7 mouse cellular contexts compared by ENCODE assay signal in genomic region chr15:77969940-77970469, GRCm38 (mm10). TPM values are rescaled to one million over a fixed set of nuclear protein-coding genes. Genes with fewer than 3 reads are reported as not detected.
DNase-seq lines count a peak whose midpoint lies in the region; ATAC-seq and TF ChIP-seq lines count a peak whose summit lies in the region.

No protein-coding gene starts in this region.

- peak overlapping the region; percentile 87 for H3K4me2 ChIP-seq in neural tube, embryonic 11.5 days (ENCODE audit: low read depth)
- peak overlapping the region; percentile 74 for H3K4me2 ChIP-seq in limb, embryonic 15.5 days

- peaks cover 21% of the 10 kb centered on the region for H3K36me3 ChIP-seq in neural tube, embryonic 11.5 days (ENCODE audit: control insufficient read depth, insufficient read depth, low read length)
- peaks cover 41% of the 10 kb centered on the region for H3K36me3 ChIP-seq in limb, embryonic 15.5 days

- peak overlapping the region; percentile 93 for H3K4me3 ChIP-seq in neural tube, embryonic 11.5 days (ENCODE audit: low read depth, low read length)
- H3K4me3 ChIP-seq in embryonic fibroblast, embryonic 13.5 days (ENCODE audit: insufficient read depth, low read length), result peak overlapping the region; percentile 97
- H3K4me3 ChIP-seq in limb, embryonic 15.5 days, result peak overlapping the region; percentile 88

- no peaks in the 10 kb centered on the region for H3K9me3 ChIP-seq in neural tube, embryonic 11.5 days (ENCODE audit: control insufficient read depth, low read length)
- no peaks in the 10 kb centered on the region for H3K9me3 ChIP-seq in limb, embryonic 15.5 days

- peak overlapping the region; percentile 94 for H3K27ac ChIP-seq in neural tube, embryonic 11.5 days (ENCODE audit: low read depth, low read length)
- peak overlapping the region; percentile 99 for H3K27ac ChIP-seq in embryonic fibroblast, embryonic 13.5 days (ENCODE audit: insufficient read depth, low read length)
- H3K27ac ChIP-seq in limb, embryonic 15.5 days, result peak overlapping the region; percentile 98

- peaks cover 12% of the 10 kb centered on the region for H3K4me1 ChIP-seq in neural tube, embryonic 11.5 days (ENCODE audit: control insufficient read depth, insufficient read depth, low read length)
- peaks cover 7% of the 10 kb centered on the region; the same call in 1 of the 2 replicates for H3K4me1 ChIP-seq in embryonic fibroblast, embryonic 13.5 days (ENCODE audit: control insufficient read depth, insufficient read depth, low read length)
- H3K4me1 ChIP-seq in limb, embryonic 15.5 days, result peaks cover 11% of the 10 kb centered on the region

- H3K9ac ChIP-seq in neural tube, embryonic 11.5 days (ENCODE audit: low read length), result peak overlapping the region; percentile 94
- H3K9ac ChIP-seq in limb, embryonic 15.5 days, result peak overlapping the region; percentile 97

- no peak for TF ChIP-seq CTCF in embryonic fibroblast, embryonic 13.5 days (IDR thresholded peaks at IDR 0.05; ENCODE audit: borderline replicate concordance, insufficient read depth, low read length)

- 3% methylated on average over 15 of the region's 15 CpGs for WGBS in neural tube, embryonic 11.5 days
- WGBS in limb, embryonic 15.5 days, result 2% methylated on average over 15 of the region's 15 CpGs

- no peak; the same call in 1 of the 2 replicates for TF ChIP-seq POLR2A in embryonic fibroblast, embryonic 13.5 days (IDR thresholded peaks at IDR 0.05; ENCODE audit: low read depth, low read length)

- no peaks in the 10 kb centered on the region for H3K27me3 ChIP-seq in neural tube, embryonic 11.5 days (ENCODE audit: control insufficient read depth, insufficient read depth, low read length)
- H3K27me3 ChIP-seq in limb, embryonic 15.5 days, result no peaks in the 10 kb centered on the region

- peak; percentile 62; the same call in 1 of the 2 replicates for ATAC-seq in neural tube, embryonic 11.5 days (ENCODE audit: insufficient read depth, low FRiP score, low TSS enrichment)
- ATAC-seq in limb, embryonic 15.5 days (ENCODE audit: insufficient number of reproducible peaks, low FRiP score, low TSS enrichment, low read depth), result no peak; the same call in 1 of the 2 replicates

- no peak for DNase-seq in neural tube, embryonic 11.5 days (ENCODE audit: low spot score)
- no peak for DNase-seq in neural tube, embryonic 10.5 days (ENCODE audit: extremely low spot score, low spot score)
- peak; percentile 21 for DNase-seq in testis, postnatal 14 days (ENCODE audit: low spot score)
- DNase-seq in spleen, postnatal 36 days (ENCODE audit: low spot score in 2 of 2), result no peak
- no peak for DNase-seq in left cerebral cortex, postnatal 14 days (ENCODE audit: low spot score in 2 of 2)

- intact Hi-C loops in left cerebral cortex, postnatal 14 days (cut with DNase I), result loop anchor here (5.0 kb wide), 1 partner anchor 38 kb away; no protein-coding TSS in a partner anchor

RNA-seq across cellular contexts. Expression of gene Eif3d, which starts 0.6 kb away (rescaled TPM):
- polyA plus RNA-seq in neural tube, embryonic 11.5 days (2014; fragmentation: Nextera tagmentation; extraction: Ambion mirVana), result 233 and 243 TPM in 2 replicates
- polyA plus RNA-seq in embryonic fibroblast, embryonic 13.5 days (2011; ENCODE audit: insufficient read length, low read depth, missing spikeins), result 193 and 194 TPM in 2 replicates
- polyA plus RNA-seq in limb, embryonic 15.5 days (2015; fragmentation: Nextera tagmentation; extraction: Ambion mirVana), result 181 and 188 TPM in 2 replicates
- total RNA-seq in left cerebral cortex, postnatal 14 days (2021), result 100 to 1,000 TPM; 101 to 117 TPM

RNA-seq across cellular contexts. Expression of gene Foxred2, which starts 13.5 kb away (rescaled TPM):
- polyA plus RNA-seq in neural tube, embryonic 11.5 days (2014; fragmentation: Nextera tagmentation; extraction: Ambion mirVana), result 4.1 and 5.7 TPM in 2 replicates
- 2.4 and 3.9 TPM in 2 replicates for polyA plus RNA-seq in embryonic fibroblast, embryonic 13.5 days (2011; ENCODE audit: insufficient read length, low read depth, missing spikeins)
- polyA plus RNA-seq in limb, embryonic 15.5 days (2015; fragmentation: Nextera tagmentation; extraction: Ambion mirVana), result 3.7 and 4.2 TPM in 2 replicates
- 10 to 100 TPM; 13.2 to 13.7 TPM for total RNA-seq in left cerebral cortex, postnatal 14 days (2021)

RNA-seq across cellular contexts. Expression of gene Txn2, which starts 41.2 kb away (rescaled TPM):
- 262 and 277 TPM in 2 replicates for polyA plus RNA-seq in neural tube, embryonic 11.5 days (2014; fragmentation: Nextera tagmentation; extraction: Ambion mirVana)
- 229 and 271 TPM in 2 replicates for polyA plus RNA-seq in embryonic fibroblast, embryonic 13.5 days (2011; ENCODE audit: insufficient read length, low read depth, missing spikeins)
- polyA plus RNA-seq in limb, embryonic 15.5 days (2015; fragmentation: Nextera tagmentation; extraction: Ambion mirVana), result 231 and 263 TPM in 2 replicates
- total RNA-seq in left cerebral cortex, postnatal 14 days (2021), result 100 to 1,000 TPM; 121 to 124 TPM
